Mouse (Mus musculus) layer of hippocampus, adult 8-10 months (tissue): ENCODE data around the gene Nup50. TPM values are rescaled to one million over a fixed set of nuclear protein-coding genes. Genes with fewer than 3 reads are reported as not detected.
"Not testable (repeated sequence)": the region's sequence is repeated elsewhere in the genome, so short reads cannot be mapped to it uniquely, and the experiment has no call there.

Experiments
- DNase-seq, 2 experiments: peaks; one replicate each; pipeline ENCODE4 v3.0.0; 2022; ENCODE audit warnings: low spot score in 2 of 2
- total RNA-seq, 4 experiments: library from RNA; stranded (reverse); gene quantifications; 2 replicates each; pipeline ENCODE4 v1.2.4; 2022

The Nup50 gene
- total RNA-seq, result 10 to 100 TPM; 29.0 to 35.4 (median 33.0) TPM

DNA sequence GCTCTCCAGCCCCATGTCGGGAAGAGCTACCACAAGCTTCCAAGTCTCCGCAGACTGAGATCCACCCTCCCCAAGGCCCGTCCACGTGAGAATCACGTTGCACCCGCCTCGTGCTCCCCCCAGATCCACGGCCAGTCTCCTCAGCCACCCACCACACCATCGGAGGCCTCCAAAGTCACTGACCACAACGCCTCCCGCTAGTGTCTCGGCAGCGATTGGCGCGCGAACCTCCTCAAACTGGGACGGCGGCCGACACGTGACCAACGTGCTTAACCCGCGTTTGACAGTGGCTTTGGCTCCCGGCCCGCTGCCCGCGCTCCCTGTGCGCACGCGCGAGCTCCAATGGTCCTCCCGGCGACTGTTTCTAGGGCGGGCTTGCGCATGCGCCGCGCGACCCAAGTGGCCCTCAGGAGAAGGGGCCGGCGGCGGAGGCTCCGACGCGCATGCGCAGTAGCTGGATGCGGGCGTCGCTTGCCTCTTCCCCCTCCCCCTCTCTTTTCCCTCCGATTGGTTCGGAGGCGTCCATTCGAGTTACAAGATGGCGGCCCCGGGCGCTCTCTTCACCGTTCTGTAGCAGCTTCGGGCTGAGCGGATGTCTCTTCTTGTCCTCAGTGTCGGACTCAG is at the start of gene Nup50:
Nup50 (plus strand) TSS at position 528 of the 624 bp plus-strand sequence.
- DNase-seq, result peak; percentile 99 to 100

DNA sequence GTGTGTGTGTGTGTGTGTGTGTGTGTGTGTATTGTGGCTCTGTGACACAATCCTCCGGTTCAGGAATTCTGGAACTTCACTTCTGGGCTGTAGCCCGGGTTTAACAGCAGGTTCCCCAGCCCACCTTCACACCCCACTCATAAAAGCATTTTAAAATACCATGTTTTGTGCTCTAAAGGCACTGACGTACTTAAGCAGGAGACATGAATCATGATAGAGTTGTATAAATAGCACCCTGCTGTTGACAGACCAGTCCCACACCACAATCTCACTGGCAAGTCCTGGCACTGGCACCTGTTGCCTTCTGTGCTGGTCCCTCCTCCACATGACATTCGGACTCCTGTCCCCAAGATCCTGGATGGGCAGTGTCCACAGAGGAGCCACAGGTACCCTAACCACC is 49.3 kb upstream of the Nup50 start:
- DNase-seq, result peak in 1 of 2 experiments; percentile 29

DNA sequence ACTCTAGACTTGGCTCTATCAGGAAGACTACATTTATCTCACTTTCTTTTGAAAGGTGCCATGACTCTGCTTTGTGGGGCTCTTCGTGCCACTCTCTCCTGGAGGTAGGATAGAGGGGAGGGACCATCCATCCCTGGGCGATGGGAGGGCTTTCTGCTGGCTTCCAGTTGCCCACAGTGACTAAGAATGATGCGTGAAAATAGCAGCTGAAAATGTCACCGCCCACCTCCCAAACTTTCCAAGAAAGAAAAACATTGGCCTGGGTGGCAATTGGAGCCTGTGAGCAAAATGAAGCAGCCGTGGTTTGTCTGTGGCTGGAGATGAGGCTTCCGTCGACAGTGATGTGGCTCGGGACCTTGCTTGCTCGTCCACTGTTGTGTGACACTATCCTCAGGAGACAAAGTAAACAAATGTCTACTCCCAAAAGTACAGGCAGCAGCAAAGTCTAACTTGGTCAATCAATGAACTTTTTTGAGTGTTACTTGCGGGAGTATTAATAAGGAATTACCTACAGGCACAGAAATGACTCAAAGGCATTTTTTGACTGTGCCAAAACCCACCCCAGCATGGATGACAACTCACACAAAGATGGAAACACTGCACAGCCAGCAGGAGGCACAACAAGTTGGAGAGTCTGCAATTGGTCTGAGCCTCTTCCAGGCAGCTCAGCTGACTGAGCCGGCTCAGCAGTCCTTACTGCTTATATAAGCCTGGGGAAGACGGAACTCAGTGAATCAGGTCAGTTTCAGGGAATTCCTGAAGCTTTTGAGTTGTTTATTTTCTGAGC is 46.0 kb upstream of the Nup50 start:
- DNase-seq, result no peak

DNA sequence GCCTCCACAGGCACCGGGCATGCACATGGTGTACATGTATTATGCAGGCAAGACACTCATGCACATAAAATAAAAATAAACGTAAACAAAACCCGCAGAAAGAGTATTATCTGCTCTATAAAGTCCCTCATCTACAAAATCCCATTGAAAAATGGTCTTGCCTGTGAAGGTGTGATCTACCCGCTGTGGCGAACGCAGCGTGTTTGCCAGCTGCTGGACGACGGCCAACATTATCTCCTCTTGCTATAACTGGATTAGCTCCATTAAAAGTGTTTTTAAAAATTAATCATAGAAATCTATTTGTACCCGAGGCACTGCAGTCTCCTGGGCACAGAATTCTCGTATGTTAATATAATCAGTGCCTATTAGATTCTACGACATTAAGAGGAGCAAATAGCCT is 35.1 kb upstream of the Nup50 start:
- peak in 1 of 2 experiments; percentile 58 for DNase-seq

DNA sequence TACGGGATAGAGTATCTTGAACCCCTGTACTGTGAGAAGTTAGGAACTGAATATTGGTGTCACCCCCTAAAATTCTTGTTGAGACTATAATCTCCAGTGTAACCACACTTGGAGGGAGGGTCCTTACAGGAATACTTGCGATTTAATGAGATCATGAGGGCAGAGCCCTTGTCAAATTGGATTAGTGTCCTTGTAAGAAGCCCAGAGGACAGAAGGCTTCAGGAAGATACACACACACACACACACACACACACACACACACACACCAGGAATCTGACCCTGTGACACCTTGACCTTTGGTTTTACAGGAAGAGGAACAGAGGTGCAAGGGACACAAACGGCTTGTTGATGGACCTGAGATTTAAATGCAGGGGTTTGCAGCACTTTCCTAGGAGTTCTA is 32.0 kb upstream of the Nup50 start:
- DNase-seq, result no peak

DNA sequence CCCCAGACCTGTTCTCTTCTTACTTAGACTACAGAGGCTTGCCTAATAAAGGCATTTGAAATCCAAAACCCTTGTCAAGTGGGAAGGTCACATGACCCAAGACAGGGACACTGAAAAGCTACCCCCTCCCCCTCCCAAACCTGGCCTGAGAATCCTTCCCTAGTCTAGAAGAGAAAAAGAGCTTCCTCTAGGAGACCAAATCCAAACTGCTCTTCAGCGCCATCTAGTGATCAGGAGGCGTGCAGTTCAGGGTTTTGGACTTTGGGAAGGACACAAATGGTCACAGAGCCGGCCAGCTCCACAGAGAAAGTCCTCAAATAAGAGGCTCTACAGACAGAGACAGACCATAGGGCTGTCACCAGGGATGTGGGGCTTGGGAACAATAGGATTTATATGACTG is 31.6 kb upstream of the Nup50 start:
- peak; percentile 41 to 67 for DNase-seq

DNA sequence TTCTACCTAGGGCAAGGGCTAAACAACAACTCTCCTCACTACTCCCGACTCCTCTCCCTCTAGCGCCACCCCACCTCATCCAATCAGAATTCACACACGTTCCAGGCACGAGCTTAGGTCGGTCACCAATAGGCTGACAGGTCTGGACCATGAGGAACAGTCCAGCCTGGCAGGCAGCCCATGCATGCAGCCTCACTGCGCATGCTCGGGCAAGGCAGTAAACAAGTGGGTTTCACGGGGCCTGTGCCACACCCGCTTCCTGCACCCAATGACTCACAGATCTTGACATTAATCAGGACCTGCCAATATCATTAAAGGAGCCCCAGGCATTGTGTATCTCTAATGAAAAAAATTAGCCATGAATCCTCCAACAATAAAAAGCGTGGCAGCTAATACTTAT is 27.0 kb upstream of the Nup50 start:
- DNase-seq, result not testable (repeated sequence)

DNA sequence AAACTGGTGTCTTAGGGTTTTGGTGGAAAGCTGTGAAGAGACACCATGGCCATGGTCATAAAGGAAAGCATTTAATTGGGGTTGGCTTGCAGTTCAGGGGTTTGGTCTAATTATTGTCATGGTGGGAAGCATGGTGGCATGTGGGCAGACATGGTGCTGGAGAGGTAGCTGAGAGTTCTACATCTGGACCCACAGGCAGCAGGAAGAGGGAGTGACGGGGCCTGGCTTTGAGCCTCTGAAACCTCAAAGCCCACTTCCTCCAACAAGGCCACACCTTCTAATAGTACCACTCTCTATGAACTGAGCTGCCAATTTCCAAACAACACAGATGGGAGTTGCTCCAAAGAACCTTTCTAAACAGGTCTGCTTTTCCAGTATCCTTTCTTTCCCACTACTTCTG is 26.5 kb upstream of the Nup50 start:
- DNase-seq, result no peak

DNA sequence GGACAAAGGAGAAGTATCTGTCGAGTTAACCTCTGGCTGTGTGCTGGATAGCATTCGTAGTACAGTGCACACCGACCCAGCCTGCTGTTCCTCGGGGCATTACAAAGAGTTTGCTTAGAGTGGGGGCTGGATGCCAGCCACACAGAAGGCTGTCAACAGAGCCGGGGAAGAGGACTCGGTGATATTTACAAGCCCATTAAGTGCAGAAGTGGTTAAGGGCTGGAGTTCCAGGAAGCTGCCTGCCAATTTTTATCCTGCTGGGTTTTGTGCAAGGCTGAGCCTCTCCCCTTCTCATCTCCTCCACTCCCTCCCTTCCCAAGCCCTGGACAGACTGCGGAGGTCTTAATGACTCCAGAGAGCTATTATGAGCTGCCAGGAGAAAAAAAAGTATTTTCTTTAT is 25.1 kb upstream of the Nup50 start:
- DNase-seq, result peak in 1 of 2 experiments; percentile 16

DNA sequence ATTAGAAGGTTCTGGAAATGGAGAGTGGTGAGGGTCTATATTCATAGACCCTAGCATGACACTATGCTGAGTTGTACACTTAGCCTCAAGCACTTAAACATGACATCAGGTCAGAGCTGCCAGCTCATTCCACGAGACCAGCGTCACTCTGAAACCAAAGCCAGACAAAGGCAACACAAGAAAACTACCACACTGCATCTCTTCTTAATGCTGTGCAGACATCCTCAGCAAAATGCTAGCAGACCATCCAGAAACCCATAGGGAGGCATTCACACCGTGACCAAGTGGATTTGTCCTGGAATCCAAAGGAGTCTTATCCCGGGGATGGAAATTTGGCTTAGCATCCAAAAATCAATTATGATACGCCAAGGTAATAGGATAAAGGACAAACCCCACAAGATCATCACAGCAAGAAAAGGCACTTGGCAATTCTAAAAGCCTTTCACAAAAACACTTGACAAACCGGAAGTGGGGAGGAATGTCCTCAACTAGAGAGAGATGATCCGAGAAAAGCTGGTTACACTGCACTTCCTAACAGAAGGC is 19.3 kb upstream of the Nup50 start:
- no peak for DNase-seq

DNA sequence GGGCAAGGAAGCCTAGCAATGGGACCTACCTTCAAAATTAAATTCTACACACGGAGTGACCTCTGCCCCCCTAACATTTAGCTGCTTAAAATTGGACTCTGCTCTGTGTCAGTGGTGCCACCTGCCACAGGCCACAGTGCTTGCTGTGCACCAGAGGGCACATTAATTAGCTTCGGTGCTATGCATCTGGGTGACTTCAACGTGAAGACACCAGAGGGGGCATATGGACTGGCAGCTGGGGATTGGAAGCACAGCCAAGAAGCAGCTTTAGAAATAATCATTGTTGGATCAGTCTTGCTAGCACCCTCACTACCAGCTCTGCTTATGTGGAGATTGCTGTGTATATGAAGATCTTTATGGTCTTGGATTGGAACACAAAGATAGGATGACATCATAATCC is 10.0 kb upstream of the Nup50 start:
- DNase-seq, result no peak

DNA sequence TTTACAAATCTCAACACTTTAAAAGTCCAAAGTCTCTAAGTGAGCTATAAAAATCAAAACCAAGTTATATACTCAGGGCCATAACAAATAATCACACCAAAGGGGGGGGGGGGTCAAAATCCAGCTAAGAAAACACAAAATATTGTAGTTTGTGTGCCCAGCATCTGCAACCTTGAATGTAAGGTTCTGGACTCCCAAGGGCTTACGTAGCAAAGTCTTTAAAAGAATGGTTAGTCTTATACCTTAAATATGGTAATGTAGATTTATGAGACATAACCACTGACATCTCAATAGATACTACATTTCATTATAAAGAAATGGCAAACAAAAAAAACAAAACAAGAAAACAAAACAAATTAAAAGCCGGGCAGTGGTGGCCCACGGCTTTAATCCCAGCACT is 3.3 kb upstream of the Nup50 start, which contains the start of gene Gm29666:
Gm29666 (minus strand) TSS at position 101 of the 400 bp plus-strand sequence.
- no peak for DNase-seq

DNA sequence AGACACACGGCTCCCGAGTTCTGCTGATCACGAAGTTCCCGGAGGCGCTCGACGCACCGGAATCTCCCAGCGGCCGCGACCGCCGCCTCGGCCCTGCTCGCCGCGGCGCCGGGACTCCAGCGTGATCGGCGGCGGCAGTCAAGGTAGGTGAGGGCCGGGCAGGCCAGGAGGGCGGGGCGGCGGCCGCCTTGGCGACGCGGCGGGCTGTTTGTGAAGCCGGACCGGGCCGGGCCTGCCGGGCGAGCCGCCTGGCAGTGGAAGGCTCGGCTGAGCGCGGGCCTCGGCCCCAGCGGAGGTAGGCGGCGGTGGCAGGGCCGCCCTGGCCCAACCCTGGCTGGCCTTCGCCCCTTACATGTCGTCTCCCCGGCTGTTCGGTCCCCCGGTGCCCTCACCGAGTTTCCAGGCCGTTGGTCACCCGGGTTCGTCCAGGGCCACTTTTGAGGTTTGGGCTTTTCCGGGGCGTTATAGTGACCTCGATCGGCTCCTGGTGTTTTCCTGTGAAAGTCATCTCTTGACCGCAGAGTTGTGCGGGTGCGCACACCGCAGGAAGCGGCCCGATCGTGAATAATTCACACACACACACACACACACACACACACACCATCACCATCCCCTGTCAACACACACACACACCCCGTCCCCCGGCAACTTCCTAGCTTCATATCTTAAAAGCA is 434 bp downstream of the Nup50 start:
- no peak for DNase-seq

DNA sequence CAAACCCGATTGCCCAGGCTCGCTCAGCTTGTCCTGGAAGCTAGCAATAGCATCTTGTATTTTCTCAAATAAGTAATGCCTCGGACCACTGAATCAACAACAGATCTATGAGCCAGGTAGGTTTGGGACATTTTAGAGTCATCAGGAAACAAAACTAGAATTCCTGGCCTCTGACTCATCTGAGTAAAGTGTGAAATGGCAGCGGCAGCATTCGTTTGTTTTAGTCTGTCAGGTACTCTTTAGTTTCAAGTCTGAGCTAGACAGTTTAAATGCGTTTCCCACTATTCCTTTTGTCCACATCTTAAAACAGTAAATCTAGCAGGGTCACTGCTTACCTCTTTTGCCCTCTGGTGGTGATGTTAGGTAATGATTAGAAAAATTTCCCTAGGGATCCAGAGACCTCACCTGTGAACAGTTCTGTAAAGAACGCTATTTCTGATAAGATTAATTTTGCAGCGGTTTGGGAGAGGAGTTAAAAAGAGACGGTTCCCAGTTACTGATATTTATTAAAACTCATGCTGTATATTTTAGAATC is 1.6 kb downstream of the Nup50 start:
- DNase-seq, result no peak

DNA sequence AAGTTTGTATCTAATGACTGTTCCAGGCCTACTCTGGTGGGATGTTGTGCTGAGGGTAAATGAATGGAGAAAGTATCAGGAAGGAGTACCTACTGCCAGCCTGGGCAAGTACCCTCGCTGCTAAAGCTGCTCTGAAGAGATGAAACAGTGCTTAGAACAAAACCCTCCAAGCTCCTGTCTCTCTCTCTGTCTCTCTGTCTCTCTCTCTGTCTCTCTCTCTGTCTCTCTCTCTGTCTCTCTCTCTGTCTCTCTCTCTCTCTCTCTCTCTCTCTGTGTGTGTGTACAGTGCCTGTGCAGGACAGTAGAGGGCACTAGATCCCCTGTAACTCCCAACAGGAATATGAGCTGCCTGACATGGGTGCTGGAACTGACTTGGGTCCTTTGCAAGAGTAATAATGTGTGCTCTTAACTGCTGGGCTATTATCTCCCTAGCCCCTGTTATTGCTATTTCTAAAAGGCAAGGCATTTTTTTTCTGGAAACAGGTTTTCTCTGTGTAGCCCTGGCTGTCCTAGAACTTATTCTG is 2.3 kb downstream of the Nup50 start:
- DNase-seq, result no peak

DNA sequence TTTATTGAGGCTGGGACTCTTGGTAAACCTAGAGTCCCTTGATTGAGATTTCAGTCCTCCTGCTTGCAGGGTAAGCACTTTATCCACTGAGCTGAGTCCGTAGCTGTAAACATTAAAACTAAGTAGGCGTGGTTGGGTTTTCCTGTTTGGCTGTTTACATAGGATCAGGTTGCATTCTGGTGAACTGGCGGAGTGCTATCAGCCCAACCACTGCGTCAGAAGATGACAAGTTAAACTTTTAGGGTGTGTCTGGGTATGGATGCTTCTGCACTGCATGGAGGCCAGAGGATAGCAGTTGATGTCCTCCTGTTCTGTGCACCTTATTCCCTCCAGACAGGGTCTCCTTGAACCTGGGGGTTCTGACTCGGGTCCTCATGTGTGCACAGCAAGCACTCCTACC is 9.1 kb downstream of the Nup50 start:
- DNase-seq, result no peak

DNA sequence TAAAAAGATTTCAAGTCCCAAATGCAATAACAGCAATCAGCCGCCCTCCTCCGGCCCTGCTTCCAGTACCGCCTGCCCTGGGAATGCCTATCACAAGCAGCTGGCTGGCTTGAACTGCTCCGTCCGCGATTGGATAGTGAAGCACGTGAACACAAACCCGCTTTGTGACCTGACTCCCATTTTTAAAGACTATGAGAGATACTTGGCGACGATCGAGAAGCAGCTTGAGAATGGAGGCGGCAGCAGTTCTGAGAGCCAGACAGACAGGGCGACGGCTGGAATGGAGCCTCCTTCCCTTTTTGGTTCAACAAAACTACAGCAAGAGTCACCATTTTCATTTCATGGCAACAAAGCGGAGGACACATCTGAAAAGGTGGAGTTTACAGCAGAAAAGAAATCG is 11.7 kb downstream of the Nup50 start:
- DNase-seq, result no peak

DNA sequence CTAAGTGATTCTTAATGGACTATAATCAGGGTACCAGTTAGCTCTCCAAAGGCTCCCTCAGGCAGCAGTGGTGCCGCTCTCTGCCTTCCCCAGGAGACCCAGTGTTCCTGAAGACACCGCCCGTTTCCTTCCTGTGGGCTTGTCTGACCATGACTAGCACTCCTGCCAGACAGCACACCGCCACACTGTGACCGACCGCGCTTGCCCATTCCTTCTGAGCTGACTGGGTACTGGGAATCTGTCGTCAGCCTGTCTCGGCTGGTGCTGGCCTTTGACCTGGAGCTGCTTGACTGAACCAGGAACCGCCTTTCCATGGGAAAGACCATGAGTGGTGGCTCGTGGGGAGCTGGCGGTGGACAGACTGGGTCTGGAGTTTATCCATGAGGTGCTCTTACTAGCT is 16.9 kb downstream of the Nup50 start:
- no peak for DNase-seq

DNA sequence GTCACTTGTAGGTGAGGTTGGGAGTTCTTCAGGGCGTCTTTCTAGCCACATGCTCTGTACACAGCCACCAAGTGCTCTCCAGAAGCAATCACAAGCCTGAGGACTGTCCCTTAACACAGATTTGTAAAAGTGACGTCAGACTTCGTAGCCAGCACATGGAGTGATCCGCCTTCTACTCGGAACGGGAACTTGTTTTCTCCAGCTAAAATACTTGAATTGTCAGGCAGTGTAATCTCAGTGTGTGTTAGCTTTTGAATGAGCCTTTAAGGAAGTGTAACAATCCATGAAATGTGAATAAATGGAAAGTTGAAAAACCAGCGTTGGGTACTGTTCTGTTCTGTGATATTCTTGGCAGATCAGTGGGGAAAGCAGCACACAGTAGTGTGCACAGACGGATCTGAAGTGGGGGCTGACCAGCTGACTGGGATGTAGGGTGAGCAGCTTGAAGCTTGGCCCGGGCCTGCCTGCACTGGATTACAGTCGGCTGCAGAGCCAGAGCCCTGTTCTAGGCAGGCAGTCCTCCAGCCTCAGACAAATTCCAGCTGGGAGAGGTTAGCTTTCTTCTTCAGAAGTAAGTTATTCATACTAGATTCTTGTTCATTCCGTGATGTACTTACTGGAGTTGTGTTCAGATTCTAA is 19.6 kb downstream of the Nup50 start:
- peak in 1 of 2 experiments; percentile 70 for DNase-seq

DNA sequence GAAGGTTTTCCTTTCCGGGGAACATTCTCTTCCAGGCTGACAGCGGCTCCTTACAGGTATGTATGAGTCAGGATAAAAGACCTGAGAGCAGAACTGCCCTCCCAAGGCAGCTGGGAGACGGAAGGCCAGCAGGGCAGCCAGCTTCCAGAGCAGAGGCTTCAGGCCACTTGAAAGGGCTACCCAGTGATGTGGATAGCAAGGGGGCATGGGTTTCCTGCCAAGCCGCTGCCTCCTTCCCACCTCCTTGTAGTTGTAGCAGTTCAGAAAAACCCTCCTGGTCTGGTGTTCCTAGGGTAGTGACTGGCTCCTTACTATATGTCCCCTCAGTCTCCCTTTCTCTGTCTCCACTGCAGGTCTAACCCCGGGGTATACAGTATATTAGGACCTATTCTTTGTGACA is 21.1 kb downstream of the Nup50 start:
- no peak for DNase-seq

DNA sequence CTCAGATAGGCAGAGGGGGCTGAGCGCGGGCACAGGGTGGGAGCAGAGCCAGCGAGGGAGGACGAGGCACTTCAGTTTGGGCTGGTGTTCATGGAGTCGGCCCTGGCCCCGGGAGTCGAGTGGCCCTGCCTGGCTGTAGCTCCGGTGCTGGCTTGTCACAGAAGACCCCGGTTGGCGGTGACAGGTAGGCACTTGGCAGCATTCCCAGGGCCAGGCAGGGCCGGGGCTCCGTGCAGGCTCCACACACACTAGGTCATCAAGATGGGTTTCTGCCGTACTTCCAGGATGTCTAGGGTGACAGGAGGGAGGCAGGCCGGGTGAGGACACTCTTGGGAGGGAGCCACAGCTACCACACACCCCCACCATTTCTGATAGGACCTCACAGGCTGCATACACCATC is 25.8 kb downstream of the Nup50 start:
- DNase-seq, result no peak
